Mouse (Mus musculus) forebrain, embryonic 10.5 days (tissue): ENCODE measurements at regions not wholly inside any gene's neighbourhood (a gene's known extent, or its start where the extent isn't known, plus 50 kb on each side); places are given as distances from the start of the nearest gene placed in this dataset.

Experiments
- DNase-seq: peaks from one replicate; pipeline ENCODE4 v3.0.0-alpha.2; 2017; ENCODE audit warnings: low spot score; ENCODE audit errors: extremely low spot score
- H3K27ac ChIP-seq: fragments of 300-500 bp; sonication (generic); 2 replicates; pipeline ENCODE4 v1.5.1; 2016; ENCODE audit warnings: mild to moderate bottlenecking
- H3K27me3 ChIP-seq: fragments of 300-500 bp; sonication (generic); 2 replicates; pipeline ENCODE4 v1.6.1; 2016; ENCODE audit warnings: mild to moderate bottlenecking; ENCODE audit not compliant: poor library complexity, severe bottlenecking
- H3K36me3 ChIP-seq: fragments of 300-500 bp; sonication (generic); replicated peaks from 2 replicates; pipeline ENCODE4 v1.6.1; 2016; ENCODE audit warnings: mild to moderate bottlenecking, moderate library complexity
- H3K4me1 ChIP-seq: fragments of 300-500 bp; sonication (generic); 2 replicates; pipeline ENCODE4 v1.6.1; 2016
- H3K4me3 ChIP-seq: fragments of 300-500 bp; sonication (generic); 2 replicates; pipeline ENCODE4 v1.5.1; 2016; ENCODE audit warnings: mild to moderate bottlenecking, moderate library complexity
- H3K9me3 ChIP-seq: fragments of 300-500 bp; sonication (generic); 2 replicates; pipeline ENCODE4 v1.6.1; 2016; ENCODE audit warnings: mild to moderate bottlenecking, moderate library complexity
- WGBS: fragments of 180-500 bp; shearing (Covaris S2); methylation state at CpG from one replicate; pipeline ENCODE4 v1.1.7; 2016; 5-methylcytosine and 5-hydroxymethylcytosine counted together

DNA sequence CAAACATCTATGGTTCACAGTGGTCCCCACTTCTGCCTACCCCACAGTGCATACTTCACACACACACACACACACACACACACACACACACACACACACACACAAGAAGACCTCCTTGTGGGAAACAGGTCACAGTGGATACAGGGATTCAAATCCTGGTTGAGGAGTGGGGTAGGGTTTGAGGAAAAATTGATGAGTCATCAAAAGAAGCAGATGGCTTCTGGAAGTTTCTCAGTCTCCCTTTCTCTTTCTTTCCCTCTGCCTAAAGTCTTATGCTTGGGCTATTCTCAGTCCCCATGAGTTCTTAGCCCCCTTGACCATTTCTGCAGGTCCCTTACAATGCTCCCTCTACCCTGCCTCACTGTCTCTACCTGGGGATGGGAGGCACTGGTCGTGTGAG lies 56.4 kb downstream of the Rassf10 start:
- H3K4me3 ChIP-seq = no peak overlapping the region
- H3K36me3 ChIP-seq = no peaks in the 10 kb centered on the region
- no peaks in the 10 kb centered on the region for H3K9me3 ChIP-seq
- no peak for DNase-seq
- no peaks in the 10 kb centered on the region for H3K27me3 ChIP-seq
- no peaks in the 10 kb centered on the region for H3K4me1 ChIP-seq
- H3K27ac ChIP-seq = no peak overlapping the region
- 100% methylated on average over 1 of the region's 1 CpGs for WGBS

DNA sequence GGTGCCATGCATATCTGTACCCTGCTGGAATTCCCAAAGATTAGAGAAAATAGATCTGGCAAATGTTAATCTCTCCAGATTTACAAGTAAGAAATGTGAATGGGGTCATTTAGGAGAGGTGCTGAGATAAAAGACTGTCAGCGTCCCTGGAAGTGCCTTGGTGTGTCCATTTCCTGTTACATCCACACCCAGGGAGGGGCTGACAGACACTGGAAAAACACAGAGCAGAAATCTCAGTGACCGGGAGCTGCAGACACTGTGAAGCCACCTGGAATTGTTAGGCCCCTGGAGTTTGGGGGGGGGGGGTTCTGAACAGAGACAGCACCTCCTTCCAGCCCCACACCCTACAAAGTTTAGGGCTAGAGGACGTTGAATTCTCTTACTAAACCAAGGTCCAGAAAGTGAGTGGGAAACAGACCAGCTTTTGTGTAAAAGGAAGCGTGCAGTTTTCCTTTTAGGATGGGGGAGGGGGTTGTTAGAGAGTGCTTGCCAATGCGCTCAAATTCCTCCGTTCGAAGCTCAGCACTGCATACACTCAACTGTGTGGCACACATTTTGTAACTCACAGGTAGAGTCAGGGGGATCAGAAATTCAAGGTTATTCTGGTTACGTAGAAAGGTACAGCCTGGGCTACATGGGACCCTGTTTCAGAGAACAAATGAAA lies 63.5 kb downstream of the Rassf10 start:
- 57% methylated on average over 8 of the region's 8 CpGs for WGBS
- no peak for DNase-seq

DNA sequence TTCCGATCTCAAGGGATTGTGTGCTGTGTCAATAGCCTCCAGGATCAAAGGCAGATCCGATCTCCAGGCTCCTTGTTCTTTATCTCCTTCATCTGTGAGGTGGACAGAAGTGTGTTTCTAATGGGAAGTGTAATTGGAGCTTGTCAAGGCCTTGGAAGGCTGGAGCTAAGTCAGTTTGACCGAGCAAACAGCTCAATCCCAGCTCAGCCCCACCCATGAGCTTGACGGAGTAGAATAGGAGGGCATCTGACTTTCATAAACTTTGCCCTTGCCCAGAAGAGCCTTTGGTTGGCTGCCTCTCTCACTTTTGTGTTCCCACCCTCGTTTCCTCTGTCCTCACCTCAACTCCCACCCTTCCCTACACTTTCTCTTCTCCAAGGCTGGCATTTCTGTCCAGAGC lies 67.7 kb downstream of the Rassf10 start:
- H3K4me3 ChIP-seq = no peak overlapping the region
- no peaks in the 10 kb centered on the region; the same call in 1 of the 2 replicates for H3K27me3 ChIP-seq
- no peaks in the 10 kb centered on the region for H3K36me3 ChIP-seq
- H3K27ac ChIP-seq = no peak overlapping the region
- H3K4me1 ChIP-seq = peaks cover 8% of the 10 kb centered on the region; the same call in 1 of the 2 replicates
- WGBS = 56% methylated on average over 5 of the region's 5 CpGs
- H3K9me3 ChIP-seq = no peaks in the 10 kb centered on the region
- DNase-seq = no peak

More for the DNA sequence above, 63.5 kb downstream of the Rassf10 start:
- no peak overlapping the region for H3K4me3 ChIP-seq
- peaks cover 8% of the 10 kb centered on the region; the same call in 1 of the 2 replicates for H3K4me1 ChIP-seq
- no peaks in the 10 kb centered on the region; the same call in 1 of the 2 replicates for H3K27me3 ChIP-seq
- no peak overlapping the region for H3K27ac ChIP-seq
- no peaks in the 10 kb centered on the region for H3K36me3 ChIP-seq
- H3K9me3 ChIP-seq = no peaks in the 10 kb centered on the region

DNA sequence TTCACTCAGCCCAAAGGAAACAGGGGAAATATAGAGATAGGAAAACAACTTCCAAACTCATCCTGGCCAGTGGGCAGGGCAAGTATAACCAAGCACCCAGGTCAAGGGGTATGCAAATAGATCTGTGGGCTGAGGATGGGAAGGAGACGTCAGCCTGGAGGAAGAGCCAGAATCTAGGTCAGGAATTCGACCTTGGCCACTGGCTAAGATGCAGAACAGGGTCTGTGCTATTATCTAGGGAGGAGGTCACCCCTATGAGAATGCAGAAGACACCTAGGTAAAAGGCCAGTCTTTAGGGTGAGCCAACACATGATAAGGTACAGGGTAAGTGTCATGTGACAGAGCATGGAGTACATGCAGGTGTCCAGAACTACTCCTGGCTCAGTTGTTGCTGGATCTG lies 68.8 kb downstream of the Rassf10 start:
- Histone ChIP-seq H3K4me3 (no peak overlapping the region), H3K9me3 (no peaks in the 10 kb centered on the region), H3K27me3 (no peaks in the 10 kb centered on the region; the same call in 1 of the 2 replicates), H3K4me1 (0 out of 2 replicates have a peak, but pooled peaks cover 2% of the 10 kb centered on the region), H3K27ac (no peak overlapping the region), H3K36me3 (no peaks in the 10 kb centered on the region)
- no peak for DNase-seq
- WGBS = 41% methylated on average over 2 of the region's 2 CpGs

DNA sequence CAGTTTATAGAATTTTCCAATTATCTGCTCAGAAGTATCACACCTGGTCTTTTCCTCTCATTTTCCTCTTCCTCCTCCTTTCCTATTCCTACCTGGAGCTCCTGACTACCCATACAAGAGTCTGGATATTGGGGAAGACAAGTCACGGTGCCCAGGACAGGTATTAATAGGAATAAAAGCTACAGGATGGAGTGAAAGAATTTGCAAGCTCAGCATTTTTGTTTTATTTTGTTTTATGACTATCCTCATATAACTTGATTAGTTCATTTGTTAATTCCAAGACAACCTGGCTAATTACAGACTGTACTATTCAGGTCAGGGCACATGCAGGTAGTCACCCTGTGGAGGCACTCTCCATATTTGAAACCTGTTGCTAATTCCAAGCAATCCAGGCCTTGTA lies 72.0 kb downstream of the Rassf10 start:
- Histone ChIP-seq H3K4me1 (peaks cover 10% of the 10 kb centered on the region), H3K27me3 (no peaks in the 10 kb centered on the region), H3K4me3 (no peak overlapping the region), H3K9me3 (no peaks in the 10 kb centered on the region), H3K27ac (no peak overlapping the region), H3K36me3 (no peaks in the 10 kb centered on the region)
- DNase-seq = no peak
- WGBS = 94% methylated on average over 1 of the region's 1 CpGs

DNA sequence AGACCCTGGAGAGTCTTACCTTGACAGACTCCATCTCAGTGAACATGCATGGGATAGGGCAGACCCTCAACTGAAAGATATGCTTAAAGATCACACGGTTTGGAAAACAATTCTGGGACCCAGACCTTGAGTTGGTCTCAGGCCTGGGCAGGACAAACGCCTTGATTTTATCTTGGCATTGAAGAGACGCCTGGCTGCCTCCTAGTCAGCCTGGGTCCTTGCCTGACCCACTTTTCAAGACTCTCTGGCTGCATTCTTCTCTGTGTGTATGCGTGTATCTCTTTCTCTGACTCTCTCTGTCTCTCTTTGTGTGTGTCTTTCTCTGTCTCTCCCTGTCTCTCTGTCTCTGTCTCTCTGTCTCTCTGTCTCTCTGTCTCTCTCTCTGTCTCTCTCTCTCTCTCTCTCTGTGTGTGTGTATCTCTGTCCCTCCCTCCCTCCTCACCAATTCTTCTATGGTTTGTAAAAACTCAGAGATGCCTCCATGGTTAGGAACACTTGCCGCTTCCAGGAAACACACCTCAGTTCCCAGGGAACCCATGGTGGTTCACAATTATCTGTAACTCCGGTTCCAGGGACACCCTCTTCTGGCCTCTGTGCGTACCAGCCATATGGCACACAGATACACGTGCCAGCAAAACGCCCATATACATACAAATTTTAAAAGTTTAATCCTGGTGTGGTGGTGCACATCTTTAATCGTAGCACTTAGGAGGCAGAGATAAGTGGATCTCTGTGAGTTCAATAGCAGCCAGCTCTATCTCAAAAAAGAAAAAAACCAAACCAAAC lies 72.7 kb downstream of the Rassf10 start:
- no peak overlapping the region for H3K27ac ChIP-seq
- no peaks in the 10 kb centered on the region for H3K36me3 ChIP-seq
- H3K4me3 ChIP-seq = no peak overlapping the region
- DNase-seq = no peak
- H3K27me3 ChIP-seq = no peaks in the 10 kb centered on the region
- WGBS = 87% methylated on average over 10 of the region's 10 CpGs
- no peaks in the 10 kb centered on the region for H3K9me3 ChIP-seq
- H3K4me1 ChIP-seq = peaks cover 10% of the 10 kb centered on the region

DNA sequence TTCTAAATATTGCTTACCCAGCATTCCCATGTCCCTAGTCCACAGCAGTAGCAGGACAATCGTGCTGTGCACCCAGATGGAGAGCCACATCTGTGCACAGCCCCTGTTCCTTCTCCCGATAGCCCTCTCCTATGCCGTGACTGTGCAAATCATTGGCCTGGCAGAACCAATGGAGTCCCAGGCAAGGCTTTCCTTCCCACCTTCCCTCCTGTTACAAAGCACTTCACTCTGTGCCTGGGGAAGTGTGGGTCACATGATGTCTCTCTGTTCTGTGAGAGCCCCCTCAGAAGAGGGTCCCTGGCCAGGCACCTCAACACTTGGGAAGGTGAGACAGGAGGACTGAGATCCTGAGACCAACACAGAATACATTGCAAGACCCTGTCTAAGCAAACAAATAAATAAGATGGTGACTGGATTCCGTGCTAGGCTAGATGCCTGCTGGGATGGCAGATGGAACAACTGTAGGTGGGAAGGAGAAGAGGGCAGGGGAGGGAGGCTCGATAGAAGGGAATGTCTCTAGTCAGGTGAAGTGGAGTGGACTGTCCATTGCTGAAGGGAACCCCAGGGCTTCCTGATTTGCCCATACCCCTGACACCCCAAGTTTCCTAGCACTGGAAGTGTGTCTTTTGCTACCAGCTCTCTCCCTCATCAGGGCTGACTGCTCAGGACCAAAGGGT lies 73.5 kb downstream of the Rassf10 start:
- Histone ChIP-seq H3K4me3 (no peak overlapping the region), H3K4me1 (peaks cover 10% of the 10 kb centered on the region), H3K27me3 (no peaks in the 10 kb centered on the region), H3K9me3 (no peaks in the 10 kb centered on the region), H3K27ac (no peak overlapping the region), H3K36me3 (no peaks in the 10 kb centered on the region)
- DNase-seq = no peak
- 83% methylated on average over 5 of the region's 5 CpGs for WGBS

DNA sequence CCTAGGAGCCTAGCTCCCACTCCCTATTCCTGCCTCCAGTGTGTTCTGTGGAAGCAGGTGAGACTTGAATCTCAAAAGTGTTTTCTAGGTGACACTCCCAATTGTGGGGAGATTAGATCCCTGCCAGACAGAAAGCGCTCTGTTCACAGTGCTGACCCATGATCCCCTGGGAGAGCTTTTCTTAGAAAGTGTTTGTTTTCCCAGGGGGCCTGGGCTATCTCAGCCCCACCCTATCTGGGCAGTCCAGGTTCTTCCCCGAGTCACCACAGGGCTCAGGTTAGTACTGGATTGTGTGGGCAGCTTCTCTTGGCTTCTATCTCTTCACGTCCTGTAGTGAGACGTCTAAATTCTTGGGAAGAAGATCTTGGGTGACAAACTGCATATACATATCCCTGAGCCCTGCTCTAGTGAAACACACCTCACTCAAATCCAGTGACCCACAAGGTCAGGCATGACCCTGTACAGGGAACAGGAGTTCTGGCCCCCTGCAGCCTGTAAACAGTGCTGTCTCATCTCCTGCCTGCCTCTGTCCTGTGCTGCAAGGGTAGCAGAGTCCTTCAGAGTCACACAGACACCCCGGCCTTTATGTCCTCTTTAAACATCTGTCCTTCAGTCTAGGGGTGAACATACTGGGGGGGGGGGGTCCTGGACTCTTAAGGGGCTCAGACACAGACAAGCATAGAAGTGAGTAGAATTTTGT lies 76.4 kb downstream of the Rassf10 start:
- Histone ChIP-seq H3K36me3 (no peaks in the 10 kb centered on the region), H3K4me1 (peaks cover 10% of the 10 kb centered on the region), H3K27me3 (no peaks in the 10 kb centered on the region), H3K4me3 (no peak overlapping the region), H3K9me3 (no peaks in the 10 kb centered on the region), H3K27ac (peak overlapping the region; percentile 40; the same call in 1 of the 2 replicates)
- 55% methylated on average over 5 of the region's 5 CpGs for WGBS
- no peak for DNase-seq

DNA sequence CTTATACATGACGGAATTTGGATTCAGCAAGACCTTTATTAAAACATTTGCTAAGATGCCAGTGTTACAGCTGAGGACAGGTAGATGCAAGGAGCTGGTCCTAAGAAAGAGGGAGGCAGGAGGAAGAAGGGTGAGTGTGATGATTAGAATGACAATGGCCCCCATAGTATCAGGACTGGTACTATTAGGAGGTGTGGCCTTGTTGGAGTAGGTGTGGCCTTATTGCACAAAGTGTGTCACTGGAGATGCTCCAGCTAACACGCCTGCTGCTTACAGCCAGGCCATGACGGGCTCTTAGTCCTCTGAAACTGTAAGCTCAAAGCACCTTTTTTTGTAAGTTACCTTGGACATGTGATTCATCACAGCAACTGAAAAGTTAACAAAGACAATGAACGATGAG lies 82.0 kb downstream of the Rassf10 start:
- peaks cover 15% of the 10 kb centered on the region for H3K4me1 ChIP-seq
- H3K36me3 ChIP-seq = no peaks in the 10 kb centered on the region
- WGBS = 85% methylated on average over 4 of the region's 4 CpGs

DNA sequence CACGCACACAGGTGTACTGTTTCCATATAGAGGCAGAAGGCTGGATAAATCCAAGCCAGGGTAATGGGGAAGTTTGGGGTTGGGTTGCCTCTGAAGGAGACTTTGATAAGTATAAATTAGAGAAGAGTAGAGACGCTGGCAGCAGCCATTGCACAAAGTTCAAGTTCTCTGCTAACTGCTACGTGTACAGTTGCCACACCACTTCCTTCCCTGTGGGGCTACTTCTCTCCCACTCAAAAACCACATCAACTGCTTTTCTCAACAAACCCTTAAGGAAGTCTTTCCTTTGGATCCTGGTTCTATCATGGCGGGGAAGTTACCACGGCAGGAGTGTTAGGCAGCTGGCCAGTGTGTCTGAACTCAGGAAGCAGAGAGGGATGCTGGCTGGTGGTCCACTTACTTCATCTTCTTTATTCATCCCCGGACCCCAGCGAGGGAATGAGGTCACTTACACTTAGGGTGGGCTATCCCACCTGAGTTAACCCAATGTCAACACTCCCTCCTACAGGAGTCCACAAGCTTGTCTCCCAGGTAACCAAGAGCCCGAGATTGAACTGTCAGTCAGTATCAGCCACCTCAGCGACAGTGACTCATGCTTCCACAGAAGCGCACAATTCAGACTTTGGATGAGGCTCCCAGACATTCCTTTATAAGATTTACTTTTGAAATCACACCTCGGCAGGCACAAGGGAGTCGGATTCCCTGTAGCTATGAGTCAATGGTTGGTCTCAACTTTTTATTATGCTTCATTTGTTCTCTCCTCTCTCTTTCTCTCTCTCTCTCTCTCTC lies 84.3 kb downstream of the Rassf10 start:
- Histone ChIP-seq H3K9me3 (no peaks in the 10 kb centered on the region), H3K4me3 (no peak overlapping the region), H3K36me3 (no peaks in the 10 kb centered on the region), H3K4me1 (peaks cover 15% of the 10 kb centered on the region), H3K27me3 (no peaks in the 10 kb centered on the region), H3K27ac (no peak overlapping the region)
- DNase-seq = no peak
- 89% methylated on average over 12 of the region's 12 CpGs for WGBS

More for the DNA sequence above, 82.0 kb downstream of the Rassf10 start:
- H3K27me3 ChIP-seq = no peaks in the 10 kb centered on the region
- no peak overlapping the region for H3K4me3 ChIP-seq
- no peak overlapping the region for H3K27ac ChIP-seq
- no peaks in the 10 kb centered on the region for H3K9me3 ChIP-seq
- DNase-seq = no peak

DNA sequence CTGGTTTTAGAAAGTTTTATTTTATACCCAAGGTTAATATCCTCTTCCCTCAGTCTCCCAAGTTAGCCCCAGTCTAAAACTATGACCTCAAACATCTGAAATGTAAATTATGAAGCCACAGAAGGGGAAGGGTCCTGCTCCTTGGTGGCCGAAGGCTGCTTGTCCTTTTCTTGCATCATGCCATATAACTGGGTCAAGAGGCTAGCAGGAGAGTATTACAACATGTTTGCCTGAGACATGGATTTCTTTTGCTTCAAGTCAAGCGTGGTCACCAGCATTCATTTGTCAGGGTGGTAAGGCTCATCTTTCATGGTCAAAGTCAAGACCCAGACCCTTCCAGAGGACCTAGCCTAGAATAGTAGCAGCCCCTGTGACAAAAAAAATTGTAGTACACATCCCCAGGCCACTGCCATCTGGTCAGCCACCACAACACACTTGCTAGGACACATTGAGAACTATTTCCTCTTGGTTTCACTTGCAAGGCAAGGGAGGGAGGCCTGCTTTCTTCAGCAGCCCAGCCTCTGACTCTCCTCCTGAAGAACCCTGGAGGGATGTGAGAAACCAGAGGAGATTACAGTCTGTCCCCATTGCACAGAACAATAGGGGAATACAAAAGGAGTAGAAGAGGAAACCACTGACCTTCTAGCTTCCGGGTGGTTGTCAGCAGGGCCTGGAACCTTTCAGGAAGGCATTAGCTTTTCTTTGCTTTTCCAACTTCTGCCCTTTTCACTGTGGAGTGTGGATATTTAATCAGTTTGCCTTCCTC lies 85.3 kb downstream of the Rassf10 start:
- no peak overlapping the region for H3K27ac ChIP-seq
- H3K4me3 ChIP-seq = no peak overlapping the region
- WGBS = 60% methylated on average over 3 of the region's 3 CpGs
- no peaks in the 10 kb centered on the region for H3K36me3 ChIP-seq
- H3K27me3 ChIP-seq = no peaks in the 10 kb centered on the region
- peaks cover 15% of the 10 kb centered on the region for H3K4me1 ChIP-seq
- H3K9me3 ChIP-seq = no peaks in the 10 kb centered on the region
- DNase-seq = no peak
